Mouse (Mus musculus): ENCODE results near the gene Rai14. TPM values are rescaled to one million over a fixed set of nuclear protein-coding genes. Genes with fewer than 3 reads are reported as not detected.
"Not testable (repeated sequence)": the region's sequence is repeated elsewhere in the genome, so short reads cannot be mapped to it uniquely, and the experiment has no call there.

Rai14 gene
- polyA plus RNA-seq, 1 experiment from 2014 or later = 14.0 TPM

DNA sequence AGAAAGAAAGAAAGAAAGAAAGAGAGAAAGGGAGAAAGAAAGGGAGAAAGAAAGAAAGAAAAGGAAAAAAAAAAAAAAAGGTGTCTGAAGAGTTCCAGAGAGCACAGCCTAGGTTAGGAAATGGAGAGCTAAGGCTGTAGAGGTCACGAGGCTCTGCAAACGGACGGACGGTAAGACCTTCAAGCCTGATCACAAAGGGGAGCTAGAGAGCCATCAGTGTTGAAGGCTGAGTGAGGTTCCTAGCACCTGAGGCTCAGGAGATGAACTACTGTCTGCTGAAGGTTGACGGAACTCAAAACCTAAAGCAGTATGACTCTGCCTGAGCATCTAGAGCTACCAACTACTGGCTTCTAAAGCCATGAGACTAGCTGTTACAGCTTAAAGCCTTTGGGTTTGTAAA is 179.8 kb downstream of the Rai14 start:
- ATAC-seq (replicated peaks) = no peak
- Histone ChIP-seq H3K36me3 (replicated peaks) (no peaks in the 10 kb centered on the region), H3K27me3 (replicated peaks) (no peaks in the 10 kb centered on the region), H3K27ac (no peak overlapping the region), H3K9ac (no peak overlapping the region), H3K4me2 (no peak overlapping the region), H3K4me3 (no peak overlapping the region), H3K4me1 (no peaks in the 10 kb centered on the region), H3K9me3 (no peaks in the 10 kb centered on the region)
- WGBS = 89% methylated on average over 5 of the region's 5 CpGs

DNA sequence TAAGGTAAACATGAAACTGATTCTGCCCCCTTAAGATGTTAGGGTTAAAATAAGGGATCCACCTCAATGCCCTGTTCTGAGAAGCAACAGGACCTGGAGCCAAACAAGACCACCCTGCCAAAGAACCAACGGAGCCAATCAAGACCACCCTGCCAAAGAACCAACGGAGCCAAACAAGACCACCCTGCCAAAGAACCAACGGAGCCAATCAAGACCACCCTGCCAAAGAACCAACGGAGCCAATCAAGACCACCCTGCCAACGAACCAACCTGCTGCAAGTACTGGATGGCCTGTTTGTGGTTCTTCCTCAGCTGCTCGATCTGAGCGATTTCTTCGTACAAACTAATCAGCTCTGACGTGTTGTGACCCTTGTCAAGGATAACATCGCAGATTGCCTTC is 181.1 kb downstream of the Rai14 start:
- H3K9ac ChIP-seq = not testable (repeated sequence)

DNA sequence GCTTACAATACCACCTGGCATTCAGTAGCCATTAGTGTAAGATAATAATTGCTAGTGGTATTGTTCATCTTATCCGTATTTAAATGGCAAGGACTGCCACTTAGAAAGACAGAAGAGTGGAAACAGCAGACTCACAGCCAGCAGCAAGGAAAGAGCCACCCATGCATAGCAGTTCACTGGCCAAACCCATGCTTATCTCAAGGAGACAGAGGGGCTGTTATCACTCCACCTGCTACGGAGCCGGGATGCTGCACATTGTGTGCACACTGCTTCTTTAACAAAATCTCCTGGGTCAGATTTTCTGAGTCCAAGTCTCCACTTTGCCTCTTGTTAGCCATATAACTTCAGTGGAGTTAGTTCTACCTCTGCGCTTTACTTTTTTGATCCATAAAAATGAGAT is 183.1 kb downstream of the Rai14 start:
- no peaks in the 10 kb centered on the region for H3K9me3 ChIP-seq

More for the DNA sequence above, 181.1 kb downstream of the Rai14 start:
- not testable (repeated sequence) for H3K4me3 ChIP-seq; H3K4me1 ChIP-seq; H3K36me3 ChIP-seq (replicated peaks); H3K27me3 ChIP-seq (replicated peaks); H3K9me3 ChIP-seq; ATAC-seq (replicated peaks); H3K27ac ChIP-seq; H3K4me2 ChIP-seq
- 92% methylated on average over 10 of the region's 10 CpGs for WGBS

DNA sequence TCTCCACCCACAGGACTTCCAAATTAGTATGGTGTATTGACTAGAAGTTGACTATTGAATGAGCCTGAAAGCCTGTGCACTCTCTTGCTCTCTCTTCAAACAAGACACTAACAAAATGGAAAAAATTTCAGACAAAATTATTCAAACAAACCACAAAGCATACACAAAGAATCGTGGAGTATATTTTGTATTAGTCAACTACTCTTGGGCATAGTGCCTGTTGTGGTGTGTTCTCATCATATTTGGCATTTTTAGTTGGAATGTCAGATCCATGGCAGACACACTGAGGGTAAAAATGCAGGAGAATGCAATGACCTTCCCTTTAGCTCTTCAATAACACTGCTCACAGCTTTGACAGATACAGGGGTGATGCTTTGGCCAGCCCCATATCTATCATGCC is 188.5 kb downstream of the Rai14 start:
- no peak overlapping the region for H3K27ac ChIP-seq
- no peaks in the 10 kb centered on the region for H3K36me3 ChIP-seq (replicated peaks)
- H3K4me1 ChIP-seq = no peaks in the 10 kb centered on the region
- no peaks in the 10 kb centered on the region for H3K27me3 ChIP-seq (replicated peaks)
- no peak overlapping the region for H3K4me2 ChIP-seq
- no peak overlapping the region for H3K4me3 ChIP-seq
- WGBS = 90% methylated on average over 1 of the region's 1 CpGs
- H3K9me3 ChIP-seq = no peaks in the 10 kb centered on the region
- ATAC-seq (replicated peaks) = no peak
- H3K9ac ChIP-seq = no peak overlapping the region

More for the DNA sequence above, 183.1 kb downstream of the Rai14 start:
- Histone ChIP-seq H3K27ac (no peak overlapping the region), H3K4me1 (no peaks in the 10 kb centered on the region), H3K9ac (no peak overlapping the region), H3K27me3 (replicated peaks) (no peaks in the 10 kb centered on the region), H3K36me3 (replicated peaks) (no peaks in the 10 kb centered on the region), H3K4me2 (no peak overlapping the region), H3K4me3 (no peak overlapping the region)
- WGBS = 84% methylated on average over 4 of the region's 4 CpGs
- ATAC-seq (replicated peaks) = no peak

Other genes with a start within 250 kb of the Rai14 start
- gene Dnajc21, start 244.1 kb downstream of the Rai14 start, polyA plus RNA-seq (2015; fragmentation: Nextera tagmentation; extraction: Ambion mirVana) = 10.8 and 11.2 TPM in 2 replicates
- gene Brix1, start 228.7 kb downstream of the Rai14 start, polyA plus RNA-seq (2015; fragmentation: Nextera tagmentation; extraction: Ambion mirVana) = 43.6 and 49.7 TPM in 2 replicates
- gene Rad1, start 228.6 kb downstream of the Rai14 start, polyA plus RNA-seq (2015; fragmentation: Nextera tagmentation; extraction: Ambion mirVana) = 22.5 and 24.7 TPM in 2 replicates
- gene Ttc23l, start 156.0 kb downstream of the Rai14 start, polyA plus RNA-seq (2015; fragmentation: Nextera tagmentation; extraction: Ambion mirVana) = not detected in 2 replicates
- gene C1qtnf3, start 237.7 kb upstream of the Rai14 start, polyA plus RNA-seq (2015; fragmentation: Nextera tagmentation; extraction: Ambion mirVana) = 0.89 and 0.93 TPM in 2 replicates

All from midbrain, embryonic 15.5 days (tissue).